Mouse (Mus musculus) small intestine, adult 2 months (tissue): ENCODE measurements at regions not wholly inside any gene's neighbourhood (a gene's known extent, or its start where the extent isn't known, plus 50 kb on each side); places are given as distances from the start of the nearest gene placed in this dataset.

Experiments
- CTCF ChIP-seq: fragments of 200-500 bp; IDR thresholded peaks from 2 replicates; pipeline ENCODE4 v1.5.1; 2012; ENCODE audit warnings: low read depth, mild to moderate bottlenecking, control low read depth, inconsistent platforms, low read length, moderate library complexity, mixed read lengths; ENCODE audit not compliant: insufficient replicate concordance, insufficient read length; ENCODE audit errors: extremely low read depth
- POLR2A ChIP-seq: fragments of 200-500 bp; IDR thresholded peaks from 2 replicates; pipeline ENCODE4 v1.6.1; 2012; ENCODE audit warnings: low read depth, mild to moderate bottlenecking, control low read depth, inconsistent platforms, low read length, moderate library complexity

GRCm38 (mm10) chr13:111144721-111145120 lies 110.1 kb upstream of the Actbl2 start:
- no peak for TF ChIP-seq POLR2A
- no peak for TF ChIP-seq CTCF
